Mouse (Mus musculus) small intestine, adult 2 months (tissue): ENCODE results near the gene Mybph. TPM values are rescaled to one million over a fixed set of nuclear protein-coding genes. Genes with fewer than 3 reads are reported as not detected.

Source experiments
- H3K27ac ChIP-seq: fragments of 200-500 bp; 2 replicates; pipeline ENCODE4 v1.5.1; 2012; ENCODE audit warnings: low read depth, low read length, control low read depth, inconsistent platforms; ENCODE audit not compliant: insufficient read depth
- H3K27me3 ChIP-seq: fragments of 200-500 bp; 2 replicates; pipeline ENCODE4 v1.6.1; 2012; ENCODE audit warnings: mild to moderate bottlenecking, moderate library complexity, low read length, inconsistent platforms; ENCODE audit not compliant: control insufficient read depth, insufficient read depth
- H3K36me3 ChIP-seq: fragments of 200-500 bp; 2 replicates; pipeline ENCODE4 v1.6.1; 2012; ENCODE audit warnings: mild to moderate bottlenecking, low read length, control low read depth, inconsistent platforms; ENCODE audit not compliant: control insufficient read depth, insufficient read depth
- H3K4me1 ChIP-seq: fragments of 200-500 bp; 2 replicates; pipeline ENCODE4 v1.6.1; 2012; ENCODE audit warnings: low read length, inconsistent platforms, mixed read lengths; ENCODE audit not compliant: control insufficient read depth, insufficient read depth, insufficient read length
- H3K4me3 ChIP-seq: fragments of 200-500 bp; 2 replicates; pipeline ENCODE4 v1.5.1; 2012; ENCODE audit warnings: low read depth, mild to moderate bottlenecking, control low read depth, inconsistent platforms, low read length, moderate library complexity
- CTCF ChIP-seq: fragments of 200-500 bp; IDR thresholded peaks from 2 replicates; pipeline ENCODE4 v1.5.1; 2012; ENCODE audit warnings: low read depth, mild to moderate bottlenecking, control low read depth, inconsistent platforms, low read length, moderate library complexity, mixed read lengths; ENCODE audit not compliant: insufficient replicate concordance, insufficient read length; ENCODE audit errors: extremely low read depth
- POLR2A ChIP-seq: fragments of 200-500 bp; IDR thresholded peaks from 2 replicates; pipeline ENCODE4 v1.6.1; 2012; ENCODE audit warnings: low read depth, mild to moderate bottlenecking, control low read depth, inconsistent platforms, low read length, moderate library complexity
- WGBS: fragments of 180-500 bp; shearing (Covaris S2); methylation state at CpG from one replicate; pipeline ENCODE4 v1.1.7; 2018; 5-methylcytosine and 5-hydroxymethylcytosine counted together
- polyA plus RNA-seq: library from polyadenylated mRNA; depleted of rRNA; stranded (reverse); fragments of >200 nt; gene quantifications from 2 replicates; pipeline ENCODE4 v1.2.3, GENCODE M21; 2012

Gene Mybph
- polyA plus RNA-seq, 1 experiment = 0.08 TPM

GRCm38 (mm10) chr1:134188217-134188616 is 5.0 kb upstream of the Mybph start:
- Histone ChIP-seq H3K36me3 (no peaks in the 10 kb centered on the region), H3K4me1 (peaks cover 4% of the 10 kb centered on the region; the same call in 1 of the 2 replicates), H3K27me3 (no peaks in the 10 kb centered on the region), H3K4me3 (no peak overlapping the region), H3K27ac (no peak overlapping the region)
- 87% methylated on average over 5 of the region's 5 CpGs for WGBS
- no peak for TF ChIP-seq CTCF
- TF ChIP-seq POLR2A = no peak

- TF ChIP-seq POLR2A (no peak), CTCF (peak; percentile 22; the same call in 1 of the 2 replicates)
- Histone ChIP-seq H3K36me3 (no peaks in the 10 kb centered on the region), H3K4me3 (peak overlapping the region; percentile 15; the same call in 1 of the 2 replicates), H3K27ac (no peak overlapping the region), H3K4me1 (peaks cover 4% of the 10 kb centered on the region; the same call in 1 of the 2 replicates), H3K27me3 (no peaks in the 10 kb centered on the region)
- WGBS = 15% methylated on average over 12 of the region's 12 CpGs
Measured at GRCm38 (mm10) chr1:134188989-134189729, 4.1 kb upstream of the Mybph start.

- Histone ChIP-seq H3K4me1 (peaks cover 8% of the 10 kb centered on the region; the same call in 1 of the 2 replicates), H3K36me3 (no peaks in the 10 kb centered on the region), H3K4me3 (no peak overlapping the region), H3K27me3 (no peaks in the 10 kb centered on the region), H3K27ac (no peak overlapping the region)
- 89% methylated on average over 5 of the region's 5 CpGs for WGBS
- TF ChIP-seq POLR2A = no peak
- no peak for TF ChIP-seq CTCF
Measured at GRCm38 (mm10) chr1:134191192-134191591, 2.1 kb upstream of the Mybph start.

GRCm38 (mm10) chr1:134192024-134192423 is 1.2 kb upstream of the Mybph start:
- Histone ChIP-seq H3K4me1 (peaks cover 9% of the 10 kb centered on the region; the same call in 1 of the 2 replicates), H3K27ac (no peak overlapping the region), H3K4me3 (no peak overlapping the region), H3K27me3 (no peaks in the 10 kb centered on the region), H3K36me3 (no peaks in the 10 kb centered on the region)
- TF ChIP-seq POLR2A = no peak
- TF ChIP-seq CTCF = no peak
- 66% methylated on average over 4 of the region's 4 CpGs for WGBS

- 65% methylated on average over 7 of the region's 7 CpGs for WGBS
- H3K4me3 ChIP-seq = no peak overlapping the region
- peaks cover 9% of the 10 kb centered on the region; the same call in 1 of the 2 replicates for H3K4me1 ChIP-seq
- H3K36me3 ChIP-seq = no peaks in the 10 kb centered on the region
- H3K27me3 ChIP-seq = no peaks in the 10 kb centered on the region
- TF ChIP-seq POLR2A (no peak), CTCF (no peak)
- H3K27ac ChIP-seq = no peak overlapping the region
Measured at GRCm38 (mm10) chr1:134193674-134194197, 488 bp downstream of the Mybph start.

GRCm38 (mm10) chr1:134194298-134195022 is 1.2 kb downstream of the Mybph start:
- WGBS = 82% methylated on average over 16 of the region's 16 CpGs
- peaks cover 5% of the 10 kb centered on the region; the same call in 1 of the 2 replicates for H3K4me1 ChIP-seq
- H3K36me3 ChIP-seq = no peaks in the 10 kb centered on the region
- no peak overlapping the region for H3K27ac ChIP-seq
- no peak overlapping the region for H3K4me3 ChIP-seq
- H3K27me3 ChIP-seq = no peaks in the 10 kb centered on the region
- TF ChIP-seq POLR2A (no peak), CTCF (no peak)

- Histone ChIP-seq H3K36me3 (no peaks in the 10 kb centered on the region), H3K4me3 (no peak overlapping the region), H3K4me1 (0 out of 2 replicates have a peak, but pooled peaks cover 5% of the 10 kb centered on the region), H3K27me3 (no peaks in the 10 kb centered on the region), H3K27ac (no peak overlapping the region)
- WGBS = 47% methylated on average over 2 of the region's 2 CpGs
- TF ChIP-seq POLR2A (no peak), CTCF (no peak)
Measured at GRCm38 (mm10) chr1:134195117-134195516, 1.9 kb downstream of the Mybph start.
